Mouse (Mus musculus) heart, adult 2 months (tissue): ENCODE data around the gene Usp9x. TPM values are rescaled to one million over a fixed set of nuclear protein-coding genes. Genes with fewer than 3 reads are reported as not detected.

Experiments used
- DNase-seq, 2 experiments: peaks; one replicate each; pipeline ENCODE4 v3.0.0; 2021
- H3K27ac ChIP-seq: fragments of 200-600 bp; 2 replicates; pipeline ENCODE4 v1.8.1; 2022
- H3K27me3 ChIP-seq: fragments of 200-500 bp; 2 replicates; pipeline ENCODE4 v1.6.1; 2012; ENCODE audit warnings: mild to moderate bottlenecking, low read length, inconsistent platforms, mixed read lengths; ENCODE audit not compliant: control insufficient read depth, insufficient read depth
- H3K36me3 ChIP-seq: fragments of 200-500 bp; 2 replicates; pipeline ENCODE4 v1.6.1; 2012; ENCODE audit warnings: low read length, inconsistent platforms; ENCODE audit not compliant: control insufficient read depth, insufficient read depth
- H3K4me1 ChIP-seq: fragments of 200-500 bp; 2 replicates; pipeline ENCODE4 v1.6.1; 2011; ENCODE audit warnings: low read length; ENCODE audit not compliant: control insufficient read depth, insufficient read depth
- H3K4me3 ChIP-seq: fragments of 200-600 bp; 2 replicates; pipeline ENCODE4 v1.8.1; 2022
- H3K79me2 ChIP-seq: fragments of 200-500 bp; replicated peaks from 2 replicates; pipeline ENCODE4 v1.6.1; 2012; ENCODE audit warnings: mild to moderate bottlenecking, inconsistent platforms, low read length, moderate library complexity, mixed read lengths; ENCODE audit not compliant: control insufficient read depth, insufficient read depth
- H3K9ac ChIP-seq: fragments of 200-500 bp; 2 replicates; pipeline ENCODE4 v1.6.1; 2012; ENCODE audit warnings: low read depth, mild to moderate bottlenecking, control low read depth, inconsistent platforms, low read length, mixed read lengths
- CTCF ChIP-seq: fragments of 200-600 bp; IDR thresholded peaks from 2 replicates; pipeline ENCODE4 v1.8.1; 2022; ENCODE audit warnings: antibody characterized with exemption, mild to moderate bottlenecking, moderate library complexity
- EP300 ChIP-seq: fragments of 200-500 bp; IDR thresholded peaks from 2 replicates; pipeline ENCODE4 v1.6.1; 2011; ENCODE audit warnings: low read depth, low read length, control low read depth; ENCODE audit not compliant: insufficient read depth
- POLR2A ChIP-seq: fragments of 200-500 bp; IDR thresholded peaks from 2 replicates; pipeline ENCODE4 v1.6.1; 2011; ENCODE audit warnings: mild to moderate bottlenecking, low read depth, low read length, control low read depth; ENCODE audit not compliant: insufficient read depth
- WGBS: fragments of 180-500 bp; shearing (Covaris S2); methylation state at CpG from one replicate; pipeline ENCODE4 v1.1.7; 2018; 5-methylcytosine and 5-hydroxymethylcytosine counted together
- intact Hi-C: fragments of 180-260 bp; cut with DNase I; formaldehyde crosslinking; loops from one replicate; pipeline ENCODE4 v1.15.1; 2025
- polyA plus RNA-seq: library from polyadenylated mRNA; depleted of rRNA; stranded (reverse); fragments of >200 nt; gene quantifications from 2 replicates; pipeline ENCODE4 v1.2.3, GENCODE M21; 2012
- total RNA-seq, 2 experiments: library from RNA; stranded (reverse); gene quantifications; 2 replicates each; pipeline ENCODE4 v1.2.3; 2021

The Usp9x gene
- total and polyA plus RNA-seq, 3 experiments: 17.7 to 170 (median 142) TPM

DNA sequence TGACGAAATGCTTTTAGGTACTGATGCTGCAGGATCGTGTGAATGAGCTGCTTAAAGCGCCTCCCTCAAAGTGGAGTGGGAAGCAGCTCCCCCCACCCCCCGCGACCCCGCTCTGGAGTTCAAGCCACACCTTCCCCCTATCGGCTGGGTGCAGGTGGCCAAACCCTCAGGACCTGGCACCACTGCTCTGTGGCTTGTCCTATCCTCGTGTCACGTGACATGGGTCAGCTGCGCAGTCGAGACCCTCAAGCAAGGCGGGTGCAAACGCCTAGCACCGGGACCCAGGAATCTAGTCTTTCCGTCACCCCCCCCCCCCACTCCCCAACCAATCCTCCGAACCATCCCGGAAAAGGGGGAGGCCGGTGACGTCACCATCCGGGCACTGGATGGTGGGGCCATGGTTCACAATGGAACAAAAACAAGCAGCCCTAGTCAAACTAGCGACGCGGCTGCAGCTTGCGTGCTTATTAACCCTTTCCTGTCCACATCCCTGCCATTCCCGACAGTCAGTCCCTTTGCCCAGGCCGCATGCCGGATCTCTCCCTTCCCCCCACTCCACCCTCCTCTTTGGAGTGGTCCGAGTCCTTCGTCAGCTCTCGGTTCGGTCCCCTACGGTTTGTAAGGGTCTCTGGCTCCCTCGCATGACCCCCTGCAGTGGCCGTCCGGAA, 591 bp upstream of the Usp9x start:
- TF ChIP-seq EP300 (no peak), POLR2A (peak; percentile 35; the same call in 1 of the 2 replicates)
- intact Hi-C loops: loop anchor here (2.0 to 10.0 kb wide), 3 partner anchors 210 to 396 kb away; partner anchors contain the start of genes 1810030O07Rik, Ddx3x and Med14
- Histone ChIP-seq H3K79me2 (no peaks in the 10 kb centered on the region), H3K4me3 (peak overlapping the region; percentile 60), H3K36me3 (peaks cover 3% of the 10 kb centered on the region), H3K9ac (peak overlapping the region; percentile 86), H3K27ac (peak overlapping the region; percentile 97), H3K27me3 (no peaks in the 10 kb centered on the region), H3K4me1 (no peaks in the 10 kb centered on the region)
- DNase-seq: peak; percentile 90 to 91
- 14% methylated on average over 33 of the region's 35 CpGs for WGBS

DNA sequence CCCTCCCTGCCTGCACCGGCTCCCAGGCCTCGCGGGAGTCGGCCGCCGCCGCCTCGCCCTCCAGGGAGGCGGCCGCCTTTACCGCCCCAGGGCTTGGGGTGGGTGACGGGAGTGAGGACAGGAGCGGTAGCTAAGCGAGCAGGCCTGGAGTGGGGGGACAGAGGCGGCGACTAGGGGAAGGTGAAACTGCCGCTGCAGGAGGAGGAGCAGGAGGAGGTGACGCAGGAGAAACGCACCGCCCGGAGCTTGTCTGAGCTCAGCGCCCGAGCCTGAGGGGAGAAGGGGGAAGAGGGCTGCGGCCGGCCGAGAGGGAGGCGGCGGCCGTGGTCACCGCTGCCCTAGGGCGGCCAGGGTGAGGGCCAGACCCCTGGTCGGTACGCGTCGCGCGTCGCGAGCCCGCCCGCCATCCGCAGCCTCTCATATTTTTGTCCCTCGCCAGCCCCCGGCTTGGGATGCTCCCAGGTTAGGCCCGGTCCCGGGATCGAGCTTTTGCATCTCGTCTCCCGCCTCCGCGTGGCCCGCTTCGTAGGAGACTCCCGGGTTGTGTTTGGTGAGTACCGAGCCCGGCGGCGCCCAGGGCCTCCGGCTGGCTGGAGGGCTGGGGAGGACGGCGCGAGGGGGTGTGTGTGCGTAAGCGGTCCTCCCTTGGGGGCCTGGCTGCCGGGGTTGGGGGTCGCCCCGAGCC, 620 bp downstream of the Usp9x start:
- WGBS: 19% methylated on average over 63 of the region's 67 CpGs
- Histone ChIP-seq H3K27me3 (no peaks in the 10 kb centered on the region), H3K4me1 (no peaks in the 10 kb centered on the region), H3K79me2 (no peaks in the 10 kb centered on the region), H3K36me3 (peaks cover 6% of the 10 kb centered on the region), H3K27ac (peak overlapping the region; percentile 91), H3K9ac (peak overlapping the region; percentile 93), H3K4me3 (peak overlapping the region; percentile 63)
- intact Hi-C loops: loop anchor here (2.0 to 10.0 kb wide), 3 partner anchors 209 to 397 kb away; partner anchors contain the start of genes 1810030O07Rik, Ddx3x and Med14
- TF ChIP-seq EP300 (no peak), CTCF (no peak), POLR2A (no peak; the same call in 1 of the 2 replicates)
- peak; percentile 76 to 82 for DNase-seq

DNA sequence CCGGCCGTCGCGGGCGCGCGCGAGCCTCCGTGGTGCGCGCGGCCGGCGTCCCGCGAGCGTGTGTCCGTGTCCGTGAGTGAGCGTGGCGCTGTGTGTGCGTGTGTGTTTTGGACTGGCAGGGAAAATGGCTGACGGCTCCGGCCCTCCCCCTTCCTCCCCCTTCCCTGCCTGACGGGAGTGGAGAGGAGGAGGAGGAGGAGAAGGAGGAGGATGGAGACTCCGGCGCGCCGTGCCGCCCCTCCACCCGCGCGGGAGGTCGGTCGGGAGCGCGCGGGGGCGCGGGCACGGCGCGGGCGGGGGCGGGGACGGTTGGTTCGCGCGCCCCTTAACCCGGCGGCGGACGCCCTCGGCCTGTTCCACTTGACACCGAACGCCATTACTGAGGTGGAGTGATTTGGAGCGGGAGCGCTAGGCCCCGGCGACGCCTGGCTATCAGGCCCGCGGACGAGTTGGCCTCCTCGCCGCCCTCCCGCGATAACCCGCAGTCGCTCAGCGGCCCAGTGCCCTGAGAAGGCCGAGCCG, 1.2 kb downstream of the Usp9x start:
- peak overlapping the region; percentile 93 for H3K9ac ChIP-seq
- intact Hi-C loops: loop anchor here (5.0 to 10.0 kb wide), 2 partner anchors 310 to 398 kb away; partner anchors contain the start of genes 1810030O07Rik and Med14

DNA sequence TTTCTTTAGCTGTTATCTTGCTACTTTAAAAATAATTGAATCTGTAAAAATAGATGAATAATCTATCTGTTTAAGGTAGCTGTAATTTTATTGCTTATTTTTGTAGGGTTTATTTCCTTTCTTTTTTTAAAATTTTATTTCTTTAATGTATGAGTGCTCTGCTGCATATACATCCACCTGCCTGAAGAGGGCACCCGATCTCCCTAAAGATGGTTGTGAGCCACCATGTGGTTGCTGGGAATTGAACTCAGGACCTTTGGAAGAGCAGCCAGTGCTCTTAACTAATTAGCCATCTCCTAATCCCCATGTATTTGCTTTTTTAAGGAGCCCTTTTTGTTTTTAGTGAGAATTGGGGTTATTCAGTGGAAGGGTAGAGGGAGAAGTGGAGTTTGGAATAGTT, 14.3 kb downstream of the Usp9x start:
- DNase-seq: no peak
- no peak overlapping the region for H3K4me3 ChIP-seq
- H3K36me3 ChIP-seq: no peaks in the 10 kb centered on the region
- whole genome bisulfite sequencing: 74% methylated on average over 1 of the region's 1 CpGs
- H3K27me3 ChIP-seq: no peaks in the 10 kb centered on the region
- intact Hi-C loops: loop anchor here (10.0 kb wide), 1 partner anchor 211 kb away; no protein-coding TSS in a partner anchor
- H3K9ac ChIP-seq: no peak overlapping the region
- no peaks in the 10 kb centered on the region for H3K4me1 ChIP-seq
- no peaks in the 10 kb centered on the region for H3K79me2 ChIP-seq
- no peak for TF ChIP-seq EP300
- TF ChIP-seq POLR2A: no peak
- TF ChIP-seq CTCF: peak; percentile 43
- H3K27ac ChIP-seq: no peak overlapping the region

More for the DNA sequence above, 1.2 kb downstream of the Usp9x start:
- H3K36me3 ChIP-seq: peaks cover 6% of the 10 kb centered on the region
- peak; percentile 82 for DNase-seq
- no peak for TF ChIP-seq EP300
- TF ChIP-seq POLR2A: peak; percentile 39; the same call in 1 of the 2 replicates
- no peaks in the 10 kb centered on the region for H3K27me3 ChIP-seq
- 12% methylated on average over 39 of the region's 73 CpGs for WGBS
- no peaks in the 10 kb centered on the region for H3K79me2 ChIP-seq
- H3K4me1 ChIP-seq: no peaks in the 10 kb centered on the region; the same call in 1 of the 2 replicates
- peak overlapping the region; percentile 63 for H3K4me3 ChIP-seq
- peak overlapping the region; percentile 91 for H3K27ac ChIP-seq

DNA sequence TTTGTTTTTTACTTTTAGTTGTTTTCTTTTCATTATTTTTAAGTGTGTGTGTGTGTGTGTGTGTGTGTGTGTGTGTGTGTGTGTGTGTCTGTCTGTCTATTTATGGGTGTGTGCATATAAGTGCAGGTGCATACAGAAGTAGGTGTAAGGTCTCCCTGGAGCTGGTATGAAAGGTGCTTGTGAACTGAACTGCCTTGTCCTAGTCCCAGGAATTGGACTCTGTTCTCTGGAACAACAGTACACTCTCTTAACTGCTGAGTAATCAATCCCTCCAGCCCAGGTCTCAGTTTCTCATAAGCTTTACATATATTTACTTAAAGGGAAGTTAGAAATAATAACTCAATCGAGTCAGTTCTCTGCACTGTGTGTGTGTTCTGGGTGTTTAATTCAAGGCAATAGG, 25.7 kb downstream of the Usp9x start:
- Histone ChIP-seq H3K4me3 (no peak overlapping the region), H3K27me3 (no peaks in the 10 kb centered on the region), H3K4me1 (no peaks in the 10 kb centered on the region), H3K36me3 (peaks cover 2% of the 10 kb centered on the region), H3K27ac (no peak overlapping the region), H3K9ac (no peak overlapping the region), H3K79me2 (no peaks in the 10 kb centered on the region)
- no peak for DNase-seq
- 50% methylated on average over 1 of the region's 1 CpGs for WGBS
- intact Hi-C loops: loop anchor here (10.0 kb wide), 1 partner anchor 1002 kb away; no protein-coding TSS in a partner anchor
- TF ChIP-seq CTCF (no peak), POLR2A (no peak), EP300 (no peak)

DNA sequence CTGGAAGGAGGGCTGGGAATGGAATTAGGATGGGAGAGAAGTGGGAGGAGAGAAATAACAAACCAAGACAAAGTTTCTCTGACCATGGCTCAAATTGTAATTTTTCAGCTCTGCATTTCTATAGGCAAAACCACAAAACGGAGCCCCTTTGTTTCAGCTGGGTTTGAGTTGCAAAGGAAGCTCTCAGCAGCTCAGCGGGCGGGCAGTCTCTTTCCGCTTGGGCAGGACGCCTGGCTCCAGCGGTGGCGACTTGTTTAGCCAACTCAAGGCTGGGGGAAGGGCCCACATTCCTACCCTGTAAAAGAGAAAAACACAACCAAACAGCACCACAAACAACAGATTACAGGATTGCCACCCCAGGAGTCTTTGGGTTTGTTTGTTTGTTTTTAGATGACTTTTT, 135.2 kb downstream of the Usp9x start:
- no peaks in the 10 kb centered on the region for H3K36me3 ChIP-seq
- H3K4me3 ChIP-seq: no peak overlapping the region
- H3K79me2 ChIP-seq: no peaks in the 10 kb centered on the region
- H3K9ac ChIP-seq: no peak overlapping the region
- no peak overlapping the region for H3K27ac ChIP-seq
- peaks cover 3% of the 10 kb centered on the region; the same call in 1 of the 2 replicates for H3K4me1 ChIP-seq
- WGBS: 36% methylated on average over 7 of the region's 7 CpGs
- H3K27me3 ChIP-seq: no peaks in the 10 kb centered on the region
- no peak for TF ChIP-seq CTCF
- TF ChIP-seq POLR2A: no peak
- no peak for TF ChIP-seq EP300
- intact Hi-C loops: no loop called here
- peak in 1 of 2 experiments; percentile 20 for DNase-seq
